Mouse (Mus musculus) cerebellum, adult 2 months (tissue): ENCODE data around the gene Asb15. TPM values are rescaled to one million over a fixed set of nuclear protein-coding genes. Genes with fewer than 3 reads are reported as not detected.
A peak's percentile ranks its signal among the peaks of the same experiment; 100 is the strongest.

Source experiments
- DNase-seq, 2 experiments: peaks; one replicate each; pipeline ENCODE4 v3.0.0; 2021
- H3K27ac ChIP-seq: fragments of 200-500 bp; 2 replicates; pipeline ENCODE4 v1.5.1; 2012; ENCODE audit warnings: low read length, control low read depth, inconsistent platforms; ENCODE audit not compliant: insufficient read depth
- H3K27me3 ChIP-seq: fragments of 200-500 bp; 2 replicates; pipeline ENCODE4 v1.6.1; 2012; ENCODE audit warnings: inconsistent platforms, mild to moderate bottlenecking, low read length, moderate library complexity; ENCODE audit not compliant: control insufficient read depth, insufficient read depth
- H3K4me1 ChIP-seq: fragments of 200-500 bp; 2 replicates; pipeline ENCODE4 v1.6.1; 2011; ENCODE audit warnings: low read length; ENCODE audit not compliant: control insufficient read depth, insufficient read depth
- H3K4me3 ChIP-seq: fragments of 200-500 bp; replicated peaks from 2 replicates; pipeline ENCODE3; 2011; ENCODE audit warnings: mild to moderate bottlenecking, low read depth, low read length, control low read depth; ENCODE audit not compliant: insufficient read depth
- CTCF ChIP-seq: fragments of 200-500 bp; IDR thresholded peaks from 2 replicates; pipeline ENCODE4 v1.5.1; 2011; ENCODE audit warnings: low read depth, mild to moderate bottlenecking, control low read depth, low read length, moderate library complexity, borderline replicate concordance; ENCODE audit not compliant: insufficient read depth
- POLR2A ChIP-seq: fragments of 200-500 bp; IDR thresholded peaks from 2 replicates; pipeline ENCODE4 v1.6.1; 2011; ENCODE audit warnings: low read length, control low read depth, borderline replicate concordance; ENCODE audit not compliant: insufficient read depth
- WGBS: fragments of 180-500 bp; shearing (Covaris S2); methylation state at CpG from one replicate; pipeline ENCODE4 v1.1.7; 2018; 5-methylcytosine and 5-hydroxymethylcytosine counted together
- polyA plus RNA-seq: library from polyadenylated mRNA; depleted of rRNA; stranded (reverse); fragments of >200 nt; gene quantifications from 2 replicates; pipeline ENCODE4 v1.2.3, GENCODE M21; 2012

Asb15 gene
- polyA plus RNA-seq, 1 experiment, result 0.10 TPM

GRCm38 (mm10) chr6:24546716-24547420 is 18.9 kb downstream of the Asb15 start:
- H3K27ac ChIP-seq, result no peak overlapping the region
- H3K4me3 ChIP-seq, result no peak overlapping the region
- WGBS, result 89% methylated on average over 1 of the region's 1 CpGs
- DNase-seq, result no peak
- no peaks in the 10 kb centered on the region for H3K27me3 ChIP-seq
- peaks cover 5% of the 10 kb centered on the region; the same call in 1 of the 2 replicates for H3K4me1 ChIP-seq
- TF ChIP-seq CTCF (no peak), POLR2A (no peak)

DNA sequence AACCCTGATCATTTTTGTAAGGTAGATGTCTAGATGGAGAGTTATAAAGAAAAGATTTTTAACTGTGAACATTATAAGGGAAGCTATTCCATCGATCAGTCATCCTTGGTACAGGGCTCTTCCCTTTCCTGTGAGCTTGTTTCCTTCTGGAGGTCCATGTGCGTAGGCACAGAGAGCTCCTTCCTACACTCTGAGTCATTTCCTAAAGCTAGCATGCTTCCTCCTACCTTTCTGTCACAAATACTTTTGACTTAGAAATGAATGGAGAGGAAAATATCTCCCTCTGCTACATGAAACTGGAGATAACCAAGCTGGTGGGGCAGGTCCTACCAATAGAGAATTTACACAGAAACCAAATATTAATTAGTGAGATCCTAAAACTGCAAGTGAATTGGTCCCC is 21.9 kb downstream of the Asb15 start:
- Histone ChIP-seq H3K27me3 (no peaks in the 10 kb centered on the region), H3K27ac (no peak overlapping the region), H3K4me1 (no peaks in the 10 kb centered on the region), H3K4me3 (no peak overlapping the region)
- no peak for TF ChIP-seq POLR2A
- no peak for TF ChIP-seq CTCF
- DNase-seq, result no peak
- 85% methylated on average over 2 of the region's 2 CpGs for WGBS

DNA sequence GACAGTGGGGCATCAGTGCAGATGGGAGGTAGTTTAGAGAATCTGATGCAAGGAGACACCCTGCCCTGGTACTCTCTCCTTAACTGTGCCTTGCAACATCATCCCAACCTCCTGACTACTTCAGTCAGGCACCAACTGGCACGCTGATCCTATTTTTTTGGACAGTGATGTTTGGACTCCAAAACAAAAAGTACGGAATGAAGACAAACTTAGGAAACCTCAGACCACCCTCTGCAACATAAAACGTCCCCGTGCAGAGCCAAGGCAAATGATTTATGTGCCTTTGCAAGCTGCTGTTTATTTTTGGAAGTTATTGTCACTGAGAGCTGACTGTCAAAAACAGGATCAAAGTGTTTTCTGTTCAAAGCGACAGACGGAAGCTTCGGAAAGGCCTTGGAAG is 24.1 kb downstream of the Asb15 start:
- Histone ChIP-seq H3K4me1 (no peaks in the 10 kb centered on the region), H3K27ac (no peak overlapping the region), H3K27me3 (no peaks in the 10 kb centered on the region), H3K4me3 (no peak overlapping the region)
- TF ChIP-seq POLR2A (no peak), CTCF (no peak)
- 78% methylated on average over 7 of the region's 7 CpGs for WGBS
- DNase-seq, result no peak

DNA sequence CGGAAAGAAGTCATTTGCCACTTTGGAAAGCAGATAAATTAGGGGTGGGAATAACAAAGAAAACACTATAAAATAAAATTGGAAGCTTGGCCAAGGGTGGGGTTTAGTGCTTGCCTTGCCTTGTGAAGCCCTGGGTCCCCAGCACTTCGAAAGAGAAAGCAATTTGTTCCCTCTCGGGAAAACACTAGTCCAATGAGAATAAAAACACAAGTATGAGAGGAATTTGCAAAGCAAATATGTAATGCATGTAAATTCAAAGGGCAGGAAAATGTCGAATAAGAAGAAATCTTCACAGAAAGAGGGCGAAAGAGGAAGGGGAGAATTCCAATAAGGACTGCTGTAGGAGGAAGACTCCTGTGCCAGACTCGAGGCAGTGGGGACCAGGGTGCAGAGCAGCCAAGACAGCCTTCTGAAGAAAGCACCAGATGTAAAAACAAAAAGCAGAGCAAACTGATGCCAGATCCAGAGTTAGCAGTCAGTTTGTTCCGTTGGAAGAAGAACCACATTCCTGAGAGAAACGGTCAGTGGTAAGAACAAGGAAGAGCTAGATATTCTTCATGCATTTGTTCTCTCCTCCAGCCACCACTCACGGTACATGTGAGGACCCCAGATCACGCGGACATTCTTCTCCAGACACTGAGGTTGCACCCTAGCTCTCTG is 26.6 kb downstream of the Asb15 start:
- DNase-seq, result no peak
- Histone ChIP-seq H3K4me1 (no peaks in the 10 kb centered on the region), H3K4me3 (no peak overlapping the region), H3K27ac (no peak overlapping the region), H3K27me3 (no peaks in the 10 kb centered on the region)
- TF ChIP-seq POLR2A, result no peak
- no peak for TF ChIP-seq CTCF
- 66% methylated on average over 11 of the region's 11 CpGs for WGBS

- H3K4me1 ChIP-seq, result no peaks in the 10 kb centered on the region
- 82% methylated on average over 2 of the region's 2 CpGs for WGBS
- TF ChIP-seq CTCF, result no peak
- TF ChIP-seq POLR2A, result no peak
- H3K27ac ChIP-seq, result no peak overlapping the region
- no peaks in the 10 kb centered on the region for H3K27me3 ChIP-seq
- no peak overlapping the region for H3K4me3 ChIP-seq
- DNase-seq, result no peak
Measured at GRCm38 (mm10) chr6:24555488-24555887, 27.5 kb downstream of the Asb15 start.

GRCm38 (mm10) chr6:24564081-24564480 is 36.1 kb downstream of the Asb15 start:
- DNase-seq, result peak; percentile 43 to 49
- no peak overlapping the region for H3K4me3 ChIP-seq
- no peaks in the 10 kb centered on the region for H3K4me1 ChIP-seq
- H3K27me3 ChIP-seq, result no peaks in the 10 kb centered on the region
- TF ChIP-seq CTCF, result peak; percentile 18; the same call in 1 of the 2 replicates
- TF ChIP-seq POLR2A, result no peak
- no peak overlapping the region for H3K27ac ChIP-seq
- 32% methylated on average over 9 of the region's 9 CpGs for WGBS

- no peak for TF ChIP-seq POLR2A
- no peak for TF ChIP-seq CTCF
- no peaks in the 10 kb centered on the region for H3K4me1 ChIP-seq
- no peaks in the 10 kb centered on the region for H3K27me3 ChIP-seq
- H3K4me3 ChIP-seq, result no peak overlapping the region
- WGBS, result 92% methylated on average over 1 of the region's 1 CpGs
- H3K27ac ChIP-seq, result no peak overlapping the region
- DNase-seq, result peak in 1 of 2 experiments; percentile 8
Measured at GRCm38 (mm10) chr6:24564886-24565285, 36.9 kb downstream of the Asb15 start.

DNA sequence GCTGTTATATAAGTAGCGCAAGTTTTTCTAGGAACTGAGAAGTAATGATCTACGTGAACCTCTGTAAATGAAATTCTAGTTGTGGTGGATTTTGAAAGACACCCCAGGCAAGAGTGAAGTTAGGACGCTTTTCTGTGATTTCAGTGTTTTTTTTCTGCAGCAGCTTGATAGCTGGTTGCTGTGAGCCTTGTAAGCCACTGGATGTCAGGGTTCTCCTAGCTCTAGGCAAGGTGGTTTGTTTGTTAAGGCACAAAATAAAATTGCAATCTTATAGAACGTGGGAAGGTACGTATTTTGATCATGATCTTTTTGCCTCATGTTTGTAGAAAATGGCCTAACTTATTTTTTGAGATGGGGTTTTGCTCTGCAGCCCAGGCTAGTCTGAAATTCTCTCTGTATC is 41.0 kb downstream of the Asb15 start:
- WGBS, result 88% methylated on average over 5 of the region's 5 CpGs
- Histone ChIP-seq H3K4me3 (no peak overlapping the region), H3K4me1 (no peaks in the 10 kb centered on the region), H3K27ac (no peak overlapping the region), H3K27me3 (no peaks in the 10 kb centered on the region)
- TF ChIP-seq CTCF, result no peak
- DNase-seq, result no peak
